Mouse (Mus musculus) stomach, embryonic 15.5 days (tissue): ENCODE measurements around the gene Ifna2. TPM values are rescaled to one million over a fixed set of nuclear protein-coding genes. Genes with fewer than 3 reads are reported as not detected.

Source experiments
- ATAC-seq: fragments of 200-750 bp; cut with Nextera tagmentation; 2 replicates; pipeline ENCODE4 v1.8.0; 2017; ENCODE audit warnings: low read depth, moderate number of reproducible peaks, moderate TSS enrichment; ENCODE audit not compliant: insufficient read depth, low FRiP score
- H3K27ac ChIP-seq: fragments of 300-500 bp; sonication (generic); 2 replicates; pipeline ENCODE4 v1.5.1; 2015; ENCODE audit warnings: mild to moderate bottlenecking, inconsistent platforms
- H3K27me3 ChIP-seq: fragments of 300-500 bp; sonication (generic); replicated peaks from 2 replicates; pipeline ENCODE4 v1.6.1; 2015; ENCODE audit warnings: inconsistent platforms
- H3K36me3 ChIP-seq: fragments of 300-500 bp; sonication (generic); 2 replicates; pipeline ENCODE4 v1.6.1; 2015; ENCODE audit warnings: inconsistent platforms
- H3K4me1 ChIP-seq: fragments of 300-500 bp; sonication (generic); 2 replicates; pipeline ENCODE4 v1.6.1; 2015; ENCODE audit warnings: inconsistent platforms
- H3K4me2 ChIP-seq: fragments of 300-500 bp; sonication (generic); 2 replicates; pipeline ENCODE4 v1.6.1; 2015; ENCODE audit warnings: mild to moderate bottlenecking, inconsistent platforms
- H3K4me3 ChIP-seq: fragments of 300-500 bp; sonication (generic); replicated peaks from 2 replicates; pipeline ENCODE4 v1.5.1; 2015; ENCODE audit warnings: inconsistent platforms
- H3K9ac ChIP-seq: fragments of 300-500 bp; sonication (generic); 2 replicates; pipeline ENCODE4 v1.6.1; 2015; ENCODE audit warnings: inconsistent platforms
- H3K9me3 ChIP-seq: fragments of 300-500 bp; sonication (generic); 2 replicates; pipeline ENCODE4 v1.6.1; 2016; ENCODE audit warnings: inconsistent platforms
- WGBS: fragments of 180-500 bp; shearing (Covaris S2); methylation state at CpG from one replicate; pipeline ENCODE4 v1.1.7; 2015; 5-methylcytosine and 5-hydroxymethylcytosine counted together
- polyA plus RNA-seq: library from polyadenylated mRNA; unstranded; fragments of >200 nt; fragmentation: Nextera tagmentation; extraction: Ambion mirVana; gene quantifications from 2 replicates; pipeline ENCODE4 v1.2.1, GENCODE M21; 2015

The Ifna2 gene
- not detected in 2 replicates for polyA plus RNA-seq

DNA sequence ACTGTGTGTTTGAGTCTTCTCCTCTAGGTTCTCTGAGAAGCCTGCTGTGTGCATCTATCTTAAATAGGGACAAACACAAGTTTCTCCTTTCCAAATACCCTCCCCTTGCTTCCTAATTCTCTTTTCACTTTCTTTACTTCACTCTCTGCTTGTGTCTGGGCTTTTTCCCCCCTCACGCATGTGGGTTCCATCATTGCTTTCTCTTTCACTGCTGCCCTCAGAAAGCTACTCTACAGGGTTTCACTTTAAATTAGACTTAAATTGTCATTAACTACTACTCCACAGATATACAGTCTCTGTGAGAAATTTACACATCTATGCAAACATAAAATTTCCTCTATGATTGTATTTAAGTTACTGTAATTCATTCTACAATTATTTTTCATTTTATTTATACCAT, at the start of gene Ifna2:
TSS of gene Ifna2 (minus strand) at position 101 of the 400 bp plus-strand sequence.
- Histone ChIP-seq H3K27ac (no peak within 1 kb of the TSS), H3K9me3 (no peaks in the 10 kb centered on the region), H3K4me1 (no peaks in the 10 kb centered on the region), H3K27me3 (no peaks in the 10 kb centered on the region), H3K4me3 (no peak within 1 kb of the TSS), H3K36me3 (no peaks in the 10 kb centered on the region), H3K4me2 (no peak within 1 kb of the TSS), H3K9ac (no peak within 1 kb of the TSS)
- no peak for ATAC-seq
- WGBS = 65% methylated on average over 1 of the region's 1 CpGs

- WGBS = 0% methylated on average over 1 of the region's 1 CpGs
- no peaks in the 10 kb centered on the region for H3K4me1 ChIP-seq
- no peak overlapping the region for H3K9ac ChIP-seq
- no peak overlapping the region for H3K4me2 ChIP-seq
- ATAC-seq = no peak
- H3K27me3 ChIP-seq = no peaks in the 10 kb centered on the region
- H3K27ac ChIP-seq = no peak overlapping the region
- H3K9me3 ChIP-seq = no peaks in the 10 kb centered on the region
- H3K36me3 ChIP-seq = no peaks in the 10 kb centered on the region
- no peak overlapping the region for H3K4me3 ChIP-seq
Measured at GRCm38 (mm10) chr4:88727324-88727723, 43.6 kb upstream of the Ifna2 start.

DNA sequence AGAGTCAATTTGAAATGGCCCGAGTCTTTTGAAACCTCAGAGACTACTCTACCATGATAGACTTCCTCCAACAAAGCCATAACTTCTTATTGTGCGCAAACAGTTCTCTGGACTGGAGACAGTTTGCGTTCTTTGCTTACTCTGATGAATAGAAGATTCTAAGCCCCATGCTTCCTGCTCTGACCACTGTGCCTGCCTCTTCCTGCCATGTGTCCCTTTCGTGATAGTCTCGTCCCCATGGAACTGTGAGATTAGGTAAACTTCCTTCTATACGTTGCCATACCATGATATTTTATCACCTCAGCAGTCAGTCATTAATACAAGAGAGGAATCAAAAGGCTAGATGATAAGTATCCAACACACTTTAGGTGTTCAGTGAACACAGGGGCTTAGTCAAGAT, 43.0 kb upstream of the Ifna2 start:
- no peaks in the 10 kb centered on the region for H3K4me1 ChIP-seq

DNA sequence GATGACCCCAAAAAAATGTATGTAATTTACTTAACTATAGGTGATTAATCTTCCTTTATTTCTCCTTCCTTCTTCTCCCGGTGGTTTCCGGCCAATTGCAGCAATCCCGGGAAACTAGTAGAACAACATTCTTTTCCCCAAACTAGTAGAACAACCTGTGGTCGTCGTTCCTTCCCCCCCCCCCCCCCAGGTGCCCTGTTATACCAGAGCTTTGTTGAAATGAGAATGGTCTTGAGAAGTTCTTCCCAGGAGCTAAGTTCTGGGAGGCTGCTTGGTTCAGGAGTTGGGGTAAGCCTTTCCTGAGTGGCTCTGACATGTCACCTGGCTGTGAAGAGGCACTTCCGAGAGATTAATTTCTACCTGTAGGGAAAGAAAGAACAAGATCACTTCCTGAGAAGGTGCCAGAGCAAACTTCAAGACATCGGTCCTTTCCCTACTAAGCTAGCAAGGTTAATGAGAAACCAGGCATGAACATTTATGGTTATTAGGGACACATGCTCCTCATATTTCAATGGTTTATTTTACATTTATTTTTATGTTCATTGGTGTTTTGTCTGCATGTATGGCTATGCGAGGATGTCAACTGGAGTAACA, 39.9 kb upstream of the Ifna2 start:
- Histone ChIP-seq H3K4me3 (no peak overlapping the region), H3K9me3 (no peaks in the 10 kb centered on the region), H3K4me2 (no peak overlapping the region), H3K27ac (peak overlapping the region; percentile 69; the same call in 1 of the 2 replicates), H3K9ac (no peak overlapping the region), H3K27me3 (no peaks in the 10 kb centered on the region), H3K36me3 (no peaks in the 10 kb centered on the region), H3K4me1 (peaks cover 15% of the 10 kb centered on the region)
- WGBS = 51% methylated on average over 8 of the region's 8 CpGs
- ATAC-seq = no peak

More for the DNA sequence above, 43.0 kb upstream of the Ifna2 start:
- no peak overlapping the region for H3K4me3 ChIP-seq
- H3K27me3 ChIP-seq = no peaks in the 10 kb centered on the region
- H3K9ac ChIP-seq = no peak overlapping the region
- H3K9me3 ChIP-seq = no peaks in the 10 kb centered on the region
- no peak overlapping the region for H3K27ac ChIP-seq
- H3K36me3 ChIP-seq = no peaks in the 10 kb centered on the region
- no peak for ATAC-seq
- 73% methylated on average over 6 of the region's 6 CpGs for WGBS
- H3K4me2 ChIP-seq = no peak overlapping the region

DNA sequence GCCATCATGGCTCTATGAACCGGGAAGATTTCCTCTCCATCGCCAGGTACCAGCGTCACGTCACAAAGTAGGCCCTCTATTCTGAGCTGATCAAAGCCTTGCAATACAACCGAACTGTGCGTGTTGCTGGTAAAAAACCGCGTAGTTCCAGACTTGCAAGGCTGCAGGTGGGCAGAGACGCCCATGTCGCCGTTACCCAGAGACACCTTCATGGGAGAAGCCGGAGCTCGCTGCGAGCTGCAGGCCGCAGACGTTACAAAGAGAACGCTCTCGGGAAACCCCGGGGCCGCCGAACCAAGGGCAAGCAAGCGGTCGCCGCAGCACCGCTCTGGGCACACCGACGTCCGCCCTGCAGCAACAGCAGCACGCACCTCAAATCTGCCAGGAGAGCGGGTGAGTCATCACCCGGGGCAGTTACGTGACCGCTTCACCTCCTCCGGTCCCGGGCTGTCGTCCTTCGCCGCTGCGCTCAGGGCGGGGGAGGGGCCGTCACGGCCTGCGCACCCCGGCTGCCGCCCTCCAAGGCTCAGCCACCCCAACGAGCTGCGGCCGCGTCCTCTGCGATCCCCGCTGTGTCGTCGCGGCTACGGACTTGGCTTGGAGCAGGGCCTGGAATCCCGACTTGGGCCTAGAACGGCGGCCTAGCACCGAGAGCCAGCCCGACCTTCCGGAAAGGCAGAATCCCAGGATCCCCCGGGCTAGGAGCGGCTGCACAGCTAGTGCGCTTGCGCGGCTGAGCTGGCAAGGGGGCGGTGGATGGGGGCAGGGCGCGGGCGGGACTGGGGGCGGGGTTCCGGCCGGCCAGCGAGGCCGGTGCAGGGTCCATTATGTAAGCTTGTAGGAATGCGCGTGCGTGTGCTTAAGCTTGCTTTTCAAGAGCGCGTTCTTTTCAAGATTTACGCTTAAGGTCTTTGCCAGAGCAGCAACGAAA, 38.3 kb upstream of the Ifna2 start, which contains the start of the genes Gm26566 and Klhl9:
TSS of gene Gm26566 (plus strand) at position 15 of the 931 bp plus-strand sequence.
TSS of gene Klhl9 (minus strand) at position 675 of the 931 bp plus-strand sequence.
- Histone ChIP-seq H3K4me2 (peak within 1 kb of the TSS; percentile 57), H3K27ac (peak within 1 kb of the TSS; percentile 93), H3K27me3 (no peaks in the 10 kb centered on the region), H3K4me1 (peaks cover 18% of the 10 kb centered on the region), H3K9ac (peak within 1 kb of the TSS; percentile 63), H3K36me3 (no peaks in the 10 kb centered on the region), H3K9me3 (no peaks in the 10 kb centered on the region), H3K4me3 (peak within 1 kb of the TSS; percentile 62)
- peak; percentile 96 for ATAC-seq
- under 1% methylated on average over 82 of the region's 82 CpGs for WGBS

GRCm38 (mm10) chr4:88718715-88719114, 35.0 kb upstream of the Ifna2 start:
- ATAC-seq = no peak
- 22% methylated on average over 1 of the region's 1 CpGs for WGBS
- Histone ChIP-seq H3K9ac (no peak overlapping the region), H3K4me1 (peaks cover 21% of the 10 kb centered on the region), H3K27ac (0 out of 2 replicates have a peak overlapping the region, but pooled peaks have one; percentile 13), H3K4me3 (peak overlapping the region; percentile 29), H3K9me3 (no peaks in the 10 kb centered on the region), H3K27me3 (no peaks in the 10 kb centered on the region), H3K4me2 (peak overlapping the region; percentile 53), H3K36me3 (peaks cover 9% of the 10 kb centered on the region; the same call in 1 of the 2 replicates)

- Histone ChIP-seq H3K27me3 (no peaks in the 10 kb centered on the region), H3K9me3 (no peaks in the 10 kb centered on the region), H3K27ac (no peak overlapping the region), H3K9ac (no peak overlapping the region), H3K4me3 (no peak overlapping the region), H3K36me3 (peaks cover 12% of the 10 kb centered on the region; the same call in 1 of the 2 replicates), H3K4me2 (no peak overlapping the region), H3K4me1 (peaks cover 9% of the 10 kb centered on the region)
- no peak for ATAC-seq
Measured at GRCm38 (mm10) chr4:88715059-88715458, 31.3 kb upstream of the Ifna2 start.

DNA sequence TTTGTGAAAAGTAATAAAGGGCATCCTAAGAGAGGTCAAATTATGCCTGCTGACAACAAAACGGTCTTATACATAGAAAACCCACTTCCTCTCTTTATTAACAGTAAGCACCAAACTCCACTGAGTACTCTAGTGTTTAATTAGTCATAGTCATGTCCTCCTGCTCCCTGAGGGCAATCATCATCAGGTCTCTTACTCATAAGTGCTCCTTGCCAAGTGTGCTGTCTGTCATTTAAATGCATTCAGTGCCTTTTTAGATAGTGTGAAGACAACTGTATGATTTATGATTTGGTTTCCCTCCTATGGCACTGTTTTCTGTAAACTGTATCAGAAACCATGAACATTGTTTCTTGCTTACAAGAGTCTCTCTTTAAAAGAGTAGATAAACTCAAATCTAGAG, 30.6 kb upstream of the Ifna2 start:
- Histone ChIP-seq H3K27ac (no peak overlapping the region), H3K9me3 (no peaks in the 10 kb centered on the region), H3K4me3 (no peak overlapping the region), H3K9ac (no peak overlapping the region), H3K4me2 (no peak overlapping the region), H3K27me3 (no peaks in the 10 kb centered on the region), H3K4me1 (peaks cover 8% of the 10 kb centered on the region), H3K36me3 (peaks cover 12% of the 10 kb centered on the region; the same call in 1 of the 2 replicates)
- 78% methylated on average over 1 of the region's 1 CpGs for WGBS
- ATAC-seq = no peak

DNA sequence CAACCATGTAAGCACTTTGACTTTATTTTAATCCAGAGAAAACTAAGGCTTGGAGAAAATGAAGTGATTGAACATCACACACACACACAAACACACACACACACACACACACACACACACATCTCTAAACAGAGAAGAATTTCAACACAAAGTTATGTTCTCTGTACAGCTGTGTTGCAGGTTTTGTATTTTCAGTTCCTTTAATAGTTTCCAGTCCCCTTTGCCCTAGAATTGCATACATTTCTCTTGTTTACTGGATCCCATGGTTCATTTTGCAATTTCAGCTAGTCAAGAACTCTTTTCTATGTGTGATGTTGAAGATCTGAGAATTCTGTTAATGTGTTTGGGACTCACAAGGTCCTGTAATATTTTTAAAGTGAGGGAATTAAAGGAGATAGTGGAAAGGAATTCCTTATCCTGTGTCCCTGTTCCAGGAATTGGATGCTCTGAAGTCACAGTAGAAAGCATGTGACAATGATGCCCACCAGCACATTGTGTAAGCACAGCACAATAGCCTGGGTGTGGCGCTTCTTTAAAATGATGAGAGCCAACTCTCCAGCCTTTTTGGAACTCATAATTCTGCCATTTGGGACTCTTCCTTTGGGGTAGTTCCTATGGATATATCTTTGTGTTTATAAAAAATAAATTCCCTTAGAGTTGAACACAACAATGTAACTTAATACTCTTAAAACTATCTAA, 23.6 kb upstream of the Ifna2 start:
- no peaks in the 10 kb centered on the region for H3K4me1 ChIP-seq

GRCm38 (mm10) chr4:88705924-88706323, 22.2 kb upstream of the Ifna2 start:
- Histone ChIP-seq H3K36me3 (no peaks in the 10 kb centered on the region), H3K9ac (no peak overlapping the region), H3K27ac (no peak overlapping the region), H3K4me3 (no peak overlapping the region), H3K4me2 (no peak overlapping the region), H3K4me1 (no peaks in the 10 kb centered on the region), H3K27me3 (no peaks in the 10 kb centered on the region), H3K9me3 (no peaks in the 10 kb centered on the region)
- ATAC-seq = no peak
- 36% methylated on average over 3 of the region's 3 CpGs for WGBS

More for the DNA sequence above, 23.6 kb upstream of the Ifna2 start:
- H3K9me3 ChIP-seq = no peaks in the 10 kb centered on the region
- WGBS = 98% methylated on average over 1 of the region's 1 CpGs
- H3K27me3 ChIP-seq = no peaks in the 10 kb centered on the region
- no peaks in the 10 kb centered on the region for H3K36me3 ChIP-seq
- ATAC-seq = no peak
- H3K9ac ChIP-seq = no peak overlapping the region
- H3K4me3 ChIP-seq = no peak overlapping the region
- H3K4me2 ChIP-seq = no peak overlapping the region
- no peak overlapping the region for H3K27ac ChIP-seq

GRCm38 (mm10) chr4:88699301-88699700, 15.6 kb upstream of the Ifna2 start:
- H3K4me2 ChIP-seq = no peak overlapping the region
- no peak overlapping the region for H3K9ac ChIP-seq
- WGBS = 74% methylated on average over 1 of the region's 1 CpGs
- H3K27ac ChIP-seq = no peak overlapping the region
- no peak overlapping the region for H3K4me3 ChIP-seq
- H3K27me3 ChIP-seq = no peaks in the 10 kb centered on the region
- H3K9me3 ChIP-seq = no peaks in the 10 kb centered on the region
- no peaks in the 10 kb centered on the region for H3K4me1 ChIP-seq
- no peaks in the 10 kb centered on the region for H3K36me3 ChIP-seq
- ATAC-seq = no peak
